Mouse (Mus musculus): ENCODE measurements around the gene Pik3r4. TPM values are rescaled to one million over a fixed set of nuclear protein-coding genes. Genes with fewer than 3 reads are reported as not detected.
"Not testable (repeated sequence)": the region's sequence is repeated elsewhere in the genome, so short reads cannot be mapped to it uniquely, and the experiment has no call there.

Pik3r4 gene
- polyA plus RNA-seq, 1 experiment, result 8.5 TPM

DNA sequence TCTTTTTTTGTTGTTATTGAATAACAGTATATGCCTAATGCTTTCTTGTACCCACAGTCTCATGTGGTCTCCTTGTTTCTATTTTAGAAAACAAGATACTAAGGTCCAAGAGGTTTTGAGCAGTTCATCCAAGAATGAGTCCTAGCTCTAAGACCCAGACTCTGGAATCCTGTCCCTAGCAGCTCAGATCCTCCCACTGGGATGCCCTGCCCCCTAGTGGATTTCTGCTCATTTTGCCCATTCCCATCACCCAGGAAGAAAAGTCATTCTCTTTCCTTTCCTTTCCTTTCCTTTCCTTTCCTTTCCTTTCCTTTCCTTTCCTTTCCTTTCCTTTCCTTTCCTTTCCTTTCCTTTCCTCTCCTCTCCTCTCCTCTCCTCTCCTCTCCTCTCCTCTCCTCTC is 25.5 kb upstream of the Pik3r4 start:
- H3K4me3 ChIP-seq (ENCODE audit: insufficient read depth, poor library complexity, severe bottlenecking); H3K36me3 ChIP-seq (ENCODE audit: control insufficient read depth, insufficient read depth); H3K27me3 ChIP-seq (ENCODE audit: control insufficient read depth, insufficient read depth, insufficient read length); H3ac ChIP-seq (ENCODE audit: control insufficient read depth, insufficient read length, low read depth); H3K79me3 ChIP-seq (ENCODE audit: low read depth); H3K79me2 ChIP-seq (ENCODE audit: control insufficient read depth, insufficient read depth): not testable (repeated sequence)
- peak; percentile 26 for TF ChIP-seq CTCF (IDR thresholded peaks at IDR 0.05; ENCODE audit: control insufficient read depth, insufficient read depth, insufficient read length)

DNA sequence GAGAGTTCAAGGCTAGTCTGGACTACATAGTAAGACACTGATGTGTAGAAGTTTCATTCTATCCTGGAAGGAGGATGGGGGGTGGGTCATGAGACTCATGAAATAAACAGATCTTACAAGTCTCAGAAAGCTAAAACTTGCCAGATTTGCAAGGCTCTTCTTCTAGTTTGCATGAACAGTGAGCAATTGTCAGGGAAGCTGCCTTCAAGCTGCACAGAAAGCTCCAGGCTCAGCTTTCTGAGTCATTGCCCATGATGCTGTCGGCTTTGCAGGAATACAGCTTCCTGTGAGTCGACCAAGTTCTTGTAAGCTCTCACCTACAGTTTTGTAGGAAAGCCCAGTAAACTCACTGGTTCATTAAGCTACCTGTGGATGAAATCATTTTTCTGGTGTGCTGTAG is 8.8 kb upstream of the Pik3r4 start:
- no peaks in the 10 kb centered on the region for H3K27me3 ChIP-seq (ENCODE audit: control insufficient read depth, insufficient read depth, insufficient read length)
- no peaks in the 10 kb centered on the region for H3K36me3 ChIP-seq (ENCODE audit: control insufficient read depth, insufficient read depth)
- H3K79me2 ChIP-seq (ENCODE audit: control insufficient read depth, insufficient read depth), result no peaks in the 10 kb centered on the region
- H3ac ChIP-seq (ENCODE audit: control insufficient read depth, insufficient read length, low read depth), result no peak overlapping the region
- TF ChIP-seq CEBPB (IDR thresholded peaks at IDR 0.05; ENCODE audit: low read depth), result no peak
- TF ChIP-seq FOSL1 (IDR thresholded peaks at IDR 0.05; ENCODE audit: insufficient read depth, low read length, poor library complexity, severe bottlenecking), result no peak
- no peaks in the 10 kb centered on the region for H3K79me3 ChIP-seq (ENCODE audit: low read depth)
- H3K4me3 ChIP-seq (ENCODE audit: insufficient read depth, poor library complexity, severe bottlenecking), result no peak overlapping the region

DNA sequence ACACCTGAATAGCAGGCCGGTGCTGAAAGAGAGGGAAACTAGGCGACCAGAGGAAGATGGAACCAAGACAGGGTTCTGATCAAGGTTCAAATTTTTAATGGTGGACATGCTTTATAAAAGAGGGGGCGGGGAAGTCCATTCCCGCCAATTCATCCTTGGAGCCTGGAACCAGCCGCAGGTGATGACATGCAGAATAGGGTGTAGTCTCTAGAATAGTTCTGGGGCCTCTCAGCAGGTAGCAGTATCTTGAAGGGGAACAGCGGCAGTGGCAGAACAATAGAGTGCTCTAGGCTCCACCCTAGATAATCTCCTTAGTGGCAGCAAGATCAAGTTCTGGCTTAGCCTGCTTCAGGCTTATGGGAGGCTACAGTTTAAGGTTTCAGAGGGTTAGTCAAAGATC is 1.4 kb upstream of the Pik3r4 start:
- not testable (repeated sequence) for H3ac ChIP-seq (ENCODE audit: control insufficient read depth, insufficient read length, low read depth); H3K79me3 ChIP-seq (ENCODE audit: low read depth); H3K36me3 ChIP-seq (ENCODE audit: control insufficient read depth, insufficient read depth); H3K4me3 ChIP-seq (ENCODE audit: insufficient read depth, poor library complexity, severe bottlenecking); H3K27me3 ChIP-seq (ENCODE audit: control insufficient read depth, insufficient read depth, insufficient read length)
- H3K79me2 ChIP-seq (ENCODE audit: control insufficient read depth, insufficient read depth), result peaks cover 14% of the 10 kb centered on the region

DNA sequence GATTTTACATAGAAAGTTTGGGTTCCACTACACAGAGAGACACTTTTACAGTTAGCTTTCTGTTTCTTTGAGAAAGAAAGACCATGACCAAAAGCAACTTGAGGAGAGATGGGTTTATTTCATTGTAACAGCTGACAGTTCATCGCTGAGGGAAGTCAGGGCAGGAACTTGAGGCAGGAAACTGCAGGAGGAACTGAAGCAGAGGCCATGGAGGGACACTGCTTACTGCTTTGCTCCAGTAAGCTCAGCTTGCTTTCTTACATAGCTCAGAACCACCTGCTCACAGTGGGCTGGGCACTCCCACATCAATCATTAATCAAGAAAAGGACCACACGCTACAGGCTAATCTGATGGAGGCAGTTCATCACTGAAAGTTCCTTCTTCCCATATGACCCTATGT is 13.4 kb downstream of the Pik3r4 start:
- Histone ChIP-seq H3ac (ENCODE audit: control insufficient read depth, insufficient read length, low read depth) (no peak overlapping the region), H3K4me3 (ENCODE audit: insufficient read depth, poor library complexity, severe bottlenecking) (no peak overlapping the region), H3K27me3 (ENCODE audit: control insufficient read depth, insufficient read depth, insufficient read length) (no peaks in the 10 kb centered on the region), H3K79me3 (ENCODE audit: low read depth) (no peaks in the 10 kb centered on the region), H3K36me3 (ENCODE audit: control insufficient read depth, insufficient read depth) (no peaks in the 10 kb centered on the region), H3K79me2 (ENCODE audit: control insufficient read depth, insufficient read depth) (no peaks in the 10 kb centered on the region)
- TF ChIP-seq FOSL1 (IDR thresholded peaks at IDR 0.05; ENCODE audit: insufficient read depth, low read length, poor library complexity, severe bottlenecking), result no peak
- no peak for TF ChIP-seq MAX (IDR thresholded peaks at IDR 0.05)
- TF ChIP-seq MYOG (IDR thresholded peaks at IDR 0.05; ENCODE audit: control insufficient read depth, extremely low read depth, insufficient read length), result no peak
- no peak for TF ChIP-seq MYOD1 (IDR thresholded peaks at IDR 0.05; ENCODE audit: control insufficient read depth, insufficient read length, low read depth)
- no peak for TF ChIP-seq CTCF (IDR thresholded peaks at IDR 0.05; ENCODE audit: control insufficient read depth, insufficient read depth, insufficient read length)
- TF ChIP-seq CEBPB (IDR thresholded peaks at IDR 0.05; ENCODE audit: low read depth), result no peak
- no peak for TF ChIP-seq USF1 (IDR thresholded peaks at IDR 0.05; ENCODE audit: low read depth)

DNA sequence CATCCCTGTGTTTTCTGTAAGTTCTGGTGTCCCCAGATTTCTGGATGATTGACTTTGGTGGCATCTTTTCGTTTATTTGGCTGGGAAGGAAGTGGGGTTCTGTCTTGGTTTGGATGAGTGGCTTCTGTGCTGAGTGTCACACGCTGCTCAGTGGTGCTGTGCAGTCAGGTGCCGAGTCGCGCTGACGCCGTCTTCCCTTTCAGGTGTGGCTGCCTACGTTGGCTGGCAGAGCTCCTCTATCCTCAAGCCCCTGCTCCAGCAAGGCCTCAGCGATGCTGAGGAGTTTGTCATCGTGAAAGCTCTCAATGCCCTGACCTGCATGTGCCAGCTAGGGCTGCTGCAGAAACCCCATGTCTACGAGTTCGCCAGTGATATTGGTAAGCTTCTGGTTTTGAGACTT is 15.4 kb downstream of the Pik3r4 start:
- no peaks in the 10 kb centered on the region for H3K36me3 ChIP-seq (ENCODE audit: control insufficient read depth, insufficient read depth)
- no peak overlapping the region for H3ac ChIP-seq (ENCODE audit: control insufficient read depth, insufficient read length, low read depth)
- no peaks in the 10 kb centered on the region for H3K27me3 ChIP-seq (ENCODE audit: control insufficient read depth, insufficient read depth, insufficient read length)
- no peak for TF ChIP-seq MYOD1 (IDR thresholded peaks at IDR 0.05; ENCODE audit: control insufficient read depth, insufficient read length, low read depth)
- TF ChIP-seq MAX (IDR thresholded peaks at IDR 0.05), result no peak
- no peak for TF ChIP-seq CTCF (IDR thresholded peaks at IDR 0.05; ENCODE audit: control insufficient read depth, insufficient read depth, insufficient read length)
- TF ChIP-seq MYOG (IDR thresholded peaks at IDR 0.05; ENCODE audit: control insufficient read depth, extremely low read depth, insufficient read length), result no peak
- TF ChIP-seq USF1 (IDR thresholded peaks at IDR 0.05; ENCODE audit: low read depth), result no peak
- no peak for TF ChIP-seq FOSL1 (IDR thresholded peaks at IDR 0.05; ENCODE audit: insufficient read depth, low read length, poor library complexity, severe bottlenecking)
- TF ChIP-seq CEBPB (IDR thresholded peaks at IDR 0.05; ENCODE audit: low read depth), result no peak
- H3K4me3 ChIP-seq (ENCODE audit: insufficient read depth, poor library complexity, severe bottlenecking), result no peak overlapping the region
- no peaks in the 10 kb centered on the region for H3K79me2 ChIP-seq (ENCODE audit: control insufficient read depth, insufficient read depth)
- no peaks in the 10 kb centered on the region for H3K79me3 ChIP-seq (ENCODE audit: low read depth)

DNA sequence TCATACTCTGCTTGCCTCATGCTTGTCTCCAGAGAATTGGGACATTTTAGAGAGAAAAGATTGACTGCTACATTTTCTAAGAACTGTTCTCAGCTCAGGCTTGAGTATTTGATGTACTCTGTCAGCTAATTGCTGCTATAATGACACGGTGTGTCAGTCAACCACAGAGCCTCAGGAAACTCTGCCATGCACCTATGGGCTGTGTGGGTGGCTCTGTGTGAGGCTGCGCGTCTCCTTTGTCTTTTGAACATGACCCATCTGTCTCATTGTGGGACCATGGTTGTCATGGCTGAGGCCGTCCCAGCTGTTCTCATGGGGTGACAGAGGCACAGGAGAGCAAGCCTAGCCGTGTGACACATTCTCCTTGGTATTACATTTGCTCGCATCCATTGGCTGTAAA is 17.1 kb downstream of the Pik3r4 start:
- TF ChIP-seq USF1 (IDR thresholded peaks at IDR 0.05; ENCODE audit: low read depth), result no peak
- TF ChIP-seq MAX (IDR thresholded peaks at IDR 0.05), result no peak
- no peak for TF ChIP-seq CEBPB (IDR thresholded peaks at IDR 0.05; ENCODE audit: low read depth)
- no peak for TF ChIP-seq MYOD1 (IDR thresholded peaks at IDR 0.05; ENCODE audit: control insufficient read depth, insufficient read length, low read depth)
- no peak for TF ChIP-seq CTCF (IDR thresholded peaks at IDR 0.05; ENCODE audit: control insufficient read depth, insufficient read depth, insufficient read length)
- TF ChIP-seq MYOG (IDR thresholded peaks at IDR 0.05; ENCODE audit: control insufficient read depth, extremely low read depth, insufficient read length), result no peak
- no peak for TF ChIP-seq FOSL1 (IDR thresholded peaks at IDR 0.05; ENCODE audit: insufficient read depth, low read length, poor library complexity, severe bottlenecking)
- Histone ChIP-seq H3K79me3 (ENCODE audit: low read depth) (no peaks in the 10 kb centered on the region), H3K27me3 (ENCODE audit: control insufficient read depth, insufficient read depth, insufficient read length) (no peaks in the 10 kb centered on the region), H3ac (ENCODE audit: control insufficient read depth, insufficient read length, low read depth) (no peak overlapping the region), H3K36me3 (ENCODE audit: control insufficient read depth, insufficient read depth) (no peaks in the 10 kb centered on the region), H3K79me2 (ENCODE audit: control insufficient read depth, insufficient read depth) (no peaks in the 10 kb centered on the region), H3K4me3 (ENCODE audit: insufficient read depth, poor library complexity, severe bottlenecking) (no peak overlapping the region)

DNA sequence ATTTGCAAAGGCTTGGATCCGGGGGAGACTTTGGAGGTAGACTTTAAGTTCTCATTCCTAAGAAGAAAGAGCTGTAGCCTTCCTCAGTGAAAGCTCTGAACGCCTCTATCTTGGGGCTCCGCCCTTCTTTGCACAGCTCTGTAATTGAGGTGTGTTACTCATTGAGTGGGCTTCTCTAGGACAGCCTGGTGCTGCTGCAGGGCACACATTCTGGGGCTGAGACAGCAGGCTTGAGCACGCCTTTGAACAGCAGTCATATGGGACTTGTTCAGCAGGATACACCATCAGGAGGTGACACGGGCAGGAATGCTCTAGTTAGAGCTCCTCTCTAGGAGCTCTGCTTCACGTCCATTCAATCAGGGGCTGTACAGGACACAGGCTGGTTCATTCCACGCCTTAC is 22.5 kb downstream of the Pik3r4 start:
- Histone ChIP-seq H3K27me3 (ENCODE audit: control insufficient read depth, insufficient read depth, insufficient read length) (no peaks in the 10 kb centered on the region), H3K79me2 (ENCODE audit: control insufficient read depth, insufficient read depth) (no peaks in the 10 kb centered on the region), H3K36me3 (ENCODE audit: control insufficient read depth, insufficient read depth) (peaks cover 5% of the 10 kb centered on the region), H3K4me3 (ENCODE audit: insufficient read depth, poor library complexity, severe bottlenecking) (no peak overlapping the region), H3K79me3 (ENCODE audit: low read depth) (no peaks in the 10 kb centered on the region), H3ac (ENCODE audit: control insufficient read depth, insufficient read length, low read depth) (no peak overlapping the region)
- TF ChIP-seq USF1 (IDR thresholded peaks at IDR 0.05; ENCODE audit: low read depth) (no peak), MYOD1 (IDR thresholded peaks at IDR 0.05; ENCODE audit: control insufficient read depth, insufficient read length, low read depth) (no peak)

All from C2C12 (cell line).